Mouse (Mus musculus): Measurements from ENCODE around the gene Dnajc17. TPM values are rescaled to one million over a fixed set of nuclear protein-coding genes. Genes with fewer than 3 reads are reported as not detected.

Dnajc17 gene
- 10 to 100 TPM; 17.9 to 22.6 (median 19.9) TPM for total RNA-seq (2022)

GRCm38 (mm10) chr2:119208344-119209175 is at the start of gene Dnajc17, which contains the start of gene Zfyve19:
Gene Dnajc17 (minus strand): TSS chr2:119208795.
Gene Zfyve19 (plus strand): TSS chr2:119208617.
- DNase-seq (ENCODE audit: low spot score in 2 of 2): peak; percentile 96 to 97

- no peak for DNase-seq (ENCODE audit: low spot score in 2 of 2)
Observed at GRCm38 (mm10) chr2:119254976-119255375, 46.4 kb upstream of the Dnajc17 start.

GRCm38 (mm10) chr2:119250826-119251478 is 42.4 kb upstream of the Dnajc17 start:
- DNase-seq (ENCODE audit: low spot score in 2 of 2): peak; percentile 60 to 81

DNA sequence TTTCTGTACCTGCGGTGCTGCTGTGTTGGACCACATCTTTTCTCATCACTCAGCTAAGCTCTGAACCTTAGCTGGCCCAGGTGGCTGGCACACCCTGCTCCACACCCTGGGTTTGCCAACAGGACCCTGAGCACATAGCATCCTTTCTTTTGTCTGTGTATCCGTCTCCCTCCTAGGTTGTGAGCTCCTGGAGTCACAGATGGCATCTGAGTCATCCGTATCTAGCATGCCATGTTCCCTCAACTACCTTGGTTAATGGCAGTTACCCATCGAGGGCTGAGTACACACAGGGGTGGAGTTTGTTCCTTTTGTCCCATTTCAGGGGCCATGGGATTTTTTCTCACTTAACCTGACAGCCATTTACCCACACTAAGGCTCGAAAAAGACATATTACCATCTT is 41.8 kb upstream of the Dnajc17 start:
- no peak for DNase-seq (ENCODE audit: low spot score in 2 of 2)

DNA sequence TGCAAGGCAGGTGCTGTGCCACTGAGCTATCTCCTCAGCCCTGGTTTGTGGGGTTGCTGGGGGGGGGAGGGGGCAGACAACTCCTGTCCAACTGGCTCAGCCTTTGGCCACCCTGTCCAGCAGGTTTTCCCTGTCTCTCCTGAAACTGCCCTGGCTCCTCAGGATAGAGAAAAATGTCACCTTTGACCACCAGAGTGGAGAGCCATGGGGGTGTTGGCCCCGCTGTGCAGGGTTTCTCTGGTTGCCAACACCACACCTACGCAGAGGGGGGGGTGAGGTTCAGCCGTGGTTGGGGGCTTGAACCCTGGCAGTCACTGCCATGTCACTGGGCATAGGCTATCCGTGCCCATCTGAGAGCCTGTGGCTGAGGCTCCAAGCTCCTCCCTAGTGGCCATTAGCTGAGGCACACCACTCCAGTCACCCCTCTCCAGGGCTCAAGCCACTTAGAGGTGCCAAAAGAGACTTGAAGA is 41.0 kb upstream of the Dnajc17 start:
- no peak for DNase-seq (ENCODE audit: low spot score in 2 of 2)

- DNase-seq (ENCODE audit: low spot score in 2 of 2): no peak
Observed at GRCm38 (mm10) chr2:119247904-119248303, 39.3 kb upstream of the Dnajc17 start.

GRCm38 (mm10) chr2:119245246-119245645 is 36.7 kb upstream of the Dnajc17 start:
- DNase-seq (ENCODE audit: low spot score in 2 of 2): no peak

GRCm38 (mm10) chr2:119242548-119242947 is 34.0 kb upstream of the Dnajc17 start:
- DNase-seq (ENCODE audit: low spot score in 2 of 2): no peak

DNA sequence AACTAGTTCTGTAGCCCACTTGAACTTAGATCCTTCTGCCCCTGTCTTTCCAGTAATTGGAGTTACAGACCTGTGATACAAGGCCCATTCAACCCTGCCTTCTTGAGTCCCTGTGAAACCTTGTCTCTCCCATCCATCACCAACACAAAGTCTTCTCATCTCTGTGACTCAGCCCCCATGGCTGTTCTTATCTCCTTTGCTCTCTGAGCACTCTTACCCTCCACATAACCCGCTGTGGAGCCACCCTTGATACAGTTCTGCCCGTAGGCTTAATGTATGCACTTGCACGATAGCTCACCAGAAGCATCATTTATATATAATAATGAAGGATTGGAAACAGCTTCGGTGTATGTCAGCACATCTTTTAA is 32.2 kb upstream of the Dnajc17 start:
- no peak for DNase-seq (ENCODE audit: low spot score in 2 of 2)

GRCm38 (mm10) chr2:119240075-119240818 is 31.7 kb upstream of the Dnajc17 start:
- no peak for DNase-seq (ENCODE audit: low spot score in 2 of 2)

- no peak for DNase-seq (ENCODE audit: low spot score in 2 of 2)
Observed at GRCm38 (mm10) chr2:119238671-119239070, 30.1 kb upstream of the Dnajc17 start.

DNA sequence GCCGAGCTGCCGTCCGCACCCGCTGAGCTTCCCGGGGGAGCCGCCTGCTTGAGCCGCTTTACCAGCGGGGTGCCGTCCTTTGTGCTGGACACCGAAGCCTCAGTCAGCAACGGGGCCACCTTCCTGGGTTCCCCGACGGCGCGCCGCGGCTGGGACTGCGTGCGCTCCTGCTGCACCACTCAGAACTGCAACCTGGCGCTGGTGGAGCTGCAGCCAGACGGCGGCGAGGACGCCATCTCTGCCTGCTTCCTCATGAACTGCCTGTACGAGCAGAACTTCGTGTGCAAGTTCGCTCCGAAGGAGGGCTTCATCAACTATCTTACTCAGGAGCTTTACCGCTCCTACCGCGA is 29.3 kb upstream of the Dnajc17 start:
- DNase-seq (ENCODE audit: low spot score in 2 of 2): no peak

GRCm38 (mm10) chr2:119237210-119237870 is 28.7 kb upstream of the Dnajc17 start, which contains the start of gene Spint1:
Gene Spint1 (plus strand): TSS chr2:119237362.
- DNase-seq (ENCODE audit: low spot score in 2 of 2): no peak

DNA sequence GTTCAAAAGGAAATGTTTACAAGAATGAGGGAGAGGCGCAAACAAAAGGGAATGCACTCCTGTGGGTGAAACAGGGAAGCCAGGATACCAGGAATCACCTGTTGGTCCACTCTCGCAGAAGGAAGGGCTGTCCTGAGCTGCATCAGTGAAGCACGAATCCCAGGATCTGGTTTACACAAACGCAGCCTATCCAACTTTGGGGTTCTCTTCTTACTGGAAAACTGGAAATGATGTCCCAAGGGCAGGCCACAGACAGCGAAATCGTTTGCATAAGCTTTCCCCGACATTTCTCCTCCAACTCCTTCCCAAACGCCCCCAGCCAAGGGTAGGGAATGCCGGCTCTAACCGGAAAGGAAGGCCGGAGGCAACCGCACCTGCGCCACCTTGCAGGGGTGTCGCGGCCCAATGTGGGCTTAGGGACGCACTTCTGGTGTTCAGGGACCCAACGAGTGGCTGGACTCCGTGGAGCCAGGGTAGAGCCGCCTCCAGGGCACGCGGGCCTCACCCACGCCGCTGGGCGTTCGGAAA is 28.2 kb upstream of the Dnajc17 start:
- no peak for DNase-seq (ENCODE audit: low spot score in 2 of 2)

- DNase-seq (ENCODE audit: low spot score in 2 of 2): no peak
Observed at GRCm38 (mm10) chr2:119229775-119230704, 21.4 kb upstream of the Dnajc17 start, which contains the start of gene Ppp1r14d. Gene Ppp1r14d (minus strand): TSS chr2:119229906.

GRCm38 (mm10) chr2:119209176-119209507 is 547 bp upstream of the Dnajc17 start:
- DNase-seq (ENCODE audit: low spot score in 2 of 2): no peak

GRCm38 (mm10) chr2:119207961-119208343 is 643 bp downstream of the Dnajc17 start:
- no peak for DNase-seq (ENCODE audit: low spot score in 2 of 2)

GRCm38 (mm10) chr2:119203871-119204460 is 4.6 kb downstream of the Dnajc17 start:
- no peak for DNase-seq (ENCODE audit: low spot score in 2 of 2)

GRCm38 (mm10) chr2:119202914-119203453 is 5.6 kb downstream of the Dnajc17 start:
- no peak for DNase-seq (ENCODE audit: low spot score in 2 of 2)

All from layer of hippocampus, adult 8-10 months (tissue).